Mouse (Mus musculus) CD4-positive, CD25-positive, alpha-beta regulatory T cell, adult 4 months (primary cell): ENCODE data around the gene AW551984. TPM values are rescaled to one million over a fixed set of nuclear protein-coding genes. Genes with fewer than 3 reads are reported as not detected.

Source experiments
- ATAC-seq: one replicate; pipeline ENCODE4 v1.8.0; 2017
- polyA plus RNA-seq, 2 experiments: library from polyadenylated mRNA; unstranded; fragments of 100-300 nt; shearing (Covaris generic); gene quantifications; one replicate each; pipeline ENCODE4 v1.2.1; 2017

Gene AW551984
- not detected for polyA plus RNA-seq

DNA sequence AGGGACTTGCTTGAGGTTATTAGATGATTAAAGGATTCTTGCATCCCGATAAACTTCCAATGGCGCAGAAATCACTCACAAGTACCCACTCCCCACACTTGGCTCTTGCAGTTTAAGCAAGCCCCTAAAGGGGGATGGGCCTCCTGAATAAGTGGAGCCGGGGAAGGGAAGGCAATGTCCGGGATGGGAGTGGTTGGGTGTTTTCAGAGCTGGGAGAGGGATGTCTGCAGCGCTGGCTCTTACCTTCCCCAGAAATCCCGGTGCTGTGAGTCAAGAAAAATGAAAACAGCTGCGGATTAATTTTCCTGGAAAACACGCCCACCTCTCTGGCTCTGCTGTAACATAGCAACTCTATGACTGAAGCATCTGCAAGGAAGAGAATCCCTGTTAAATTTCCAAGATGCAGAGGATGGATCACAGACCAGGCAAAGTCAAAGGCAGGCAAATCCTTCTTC is at the start of gene AW551984:
AW551984 (minus strand) TSS at position 405 of the 455 bp plus-strand sequence.
- no peak for ATAC-seq

- ATAC-seq = no peak
Measured at GRCm38 (mm10) chr9:39647382-39647781, 43.2 kb upstream of the AW551984 start.

DNA sequence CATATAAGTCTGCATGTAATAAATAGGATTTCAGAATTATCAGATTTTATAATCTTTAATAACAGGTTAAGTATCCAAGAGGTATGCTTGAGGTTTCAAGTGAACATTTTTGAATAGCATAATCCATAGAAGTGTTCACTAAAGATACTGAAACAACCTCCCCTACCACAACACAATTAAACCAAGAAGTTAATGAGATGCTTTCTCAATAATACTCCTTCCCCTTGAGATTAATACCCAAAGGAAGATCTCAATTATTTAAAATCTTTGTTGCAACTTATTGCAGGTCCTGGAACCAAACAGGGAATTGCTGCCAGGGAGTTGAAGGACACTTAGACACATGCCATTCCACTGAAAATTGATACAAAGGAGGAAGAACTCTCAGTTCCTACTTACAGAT is 40.6 kb upstream of the AW551984 start, which contains the start of gene Olfr961:
Olfr961 (plus strand) TSS at position 301 of the 400 bp plus-strand sequence.
- no peak for ATAC-seq

DNA sequence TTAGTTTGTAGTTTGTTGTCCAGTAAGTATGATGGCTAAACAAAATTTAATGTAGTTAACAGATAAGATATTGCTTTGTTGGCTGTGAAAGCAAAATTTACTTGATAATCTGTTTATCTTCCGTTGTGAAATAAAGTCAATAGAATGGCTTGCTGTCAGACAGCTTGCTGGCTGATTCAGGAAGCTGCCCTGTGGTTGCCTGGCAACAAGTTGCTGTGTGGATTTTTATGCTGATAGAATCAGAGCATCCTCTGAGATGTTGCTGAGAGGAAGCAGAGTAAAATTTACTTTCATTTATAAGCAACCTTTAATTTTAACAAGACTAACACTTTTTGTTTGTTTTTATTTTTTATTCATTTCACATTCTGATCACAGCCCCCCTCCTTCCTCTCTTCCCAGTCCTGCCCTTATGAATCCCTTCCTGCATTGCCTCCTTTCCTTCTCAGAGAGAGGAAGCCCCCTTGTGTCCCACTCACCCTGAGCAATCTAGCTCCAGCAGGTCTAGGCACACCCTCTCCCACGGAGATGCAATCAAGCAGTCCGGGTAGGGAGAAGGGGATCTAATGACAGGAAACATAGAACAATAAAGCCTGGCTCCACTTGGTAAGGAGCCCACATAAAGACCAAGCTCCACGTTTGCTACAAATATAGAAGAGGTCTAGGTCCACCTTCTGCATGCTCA is 29.9 kb upstream of the AW551984 start:
- ATAC-seq = no peak

- ATAC-seq = no peak
Measured at GRCm38 (mm10) chr9:39629069-39629468, 24.9 kb upstream of the AW551984 start.

- ATAC-seq = no peak
Measured at GRCm38 (mm10) chr9:39624711-39625110, 20.5 kb upstream of the AW551984 start.

GRCm38 (mm10) chr9:39623783-39624182 is 19.6 kb upstream of the AW551984 start:
- no peak for ATAC-seq

DNA sequence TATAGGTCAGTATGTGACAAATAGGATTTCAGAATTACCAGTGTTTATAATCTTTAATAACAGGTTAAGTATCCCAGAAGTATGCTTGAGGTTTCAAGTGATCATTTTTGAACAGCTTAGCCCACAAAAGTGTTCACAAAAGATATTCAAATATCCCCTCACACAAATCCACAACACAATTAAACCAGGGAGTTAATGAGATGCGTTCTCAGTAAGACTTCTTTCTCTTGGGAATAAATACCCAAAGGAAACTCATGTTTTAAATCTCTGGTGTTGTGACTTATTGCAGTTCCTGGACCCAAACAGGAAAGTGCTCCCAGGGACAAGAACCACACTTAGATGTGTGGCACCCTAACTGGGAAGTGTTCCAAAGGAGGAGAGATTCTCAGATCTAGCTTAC is 16.9 kb upstream of the AW551984 start, which contains the start of gene Olfr960:
Olfr960 (plus strand) TSS at position 301 of the 400 bp plus-strand sequence.
- ATAC-seq = no peak

GRCm38 (mm10) chr9:39611953-39612352 is 7.8 kb upstream of the AW551984 start:
- no peak for ATAC-seq

DNA sequence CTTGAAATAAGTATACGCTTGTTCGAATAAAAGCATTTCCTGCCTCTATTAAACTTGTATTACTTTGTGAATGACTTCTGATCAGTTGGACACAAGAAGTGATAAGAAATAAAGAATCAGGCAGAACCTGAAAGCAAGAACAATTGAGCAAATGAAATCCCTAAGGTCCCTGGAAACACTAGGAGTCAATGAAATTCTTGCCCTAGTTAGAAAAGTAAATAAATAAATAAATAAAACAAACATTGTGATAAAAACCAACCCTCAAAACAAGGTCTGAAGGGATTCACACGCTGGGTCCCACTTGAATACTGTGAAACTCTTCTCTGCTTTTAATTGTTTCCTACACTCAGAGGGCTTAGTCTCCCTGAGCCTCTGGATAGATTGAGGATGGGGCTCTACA is 6.2 kb upstream of the AW551984 start, which contains the start of gene Olfr148:
Olfr148 (plus strand) TSS at position 301 of the 400 bp plus-strand sequence.
- no peak for ATAC-seq

GRCm38 (mm10) chr9:39608497-39608896 is 4.3 kb upstream of the AW551984 start:
- ATAC-seq = no peak

DNA sequence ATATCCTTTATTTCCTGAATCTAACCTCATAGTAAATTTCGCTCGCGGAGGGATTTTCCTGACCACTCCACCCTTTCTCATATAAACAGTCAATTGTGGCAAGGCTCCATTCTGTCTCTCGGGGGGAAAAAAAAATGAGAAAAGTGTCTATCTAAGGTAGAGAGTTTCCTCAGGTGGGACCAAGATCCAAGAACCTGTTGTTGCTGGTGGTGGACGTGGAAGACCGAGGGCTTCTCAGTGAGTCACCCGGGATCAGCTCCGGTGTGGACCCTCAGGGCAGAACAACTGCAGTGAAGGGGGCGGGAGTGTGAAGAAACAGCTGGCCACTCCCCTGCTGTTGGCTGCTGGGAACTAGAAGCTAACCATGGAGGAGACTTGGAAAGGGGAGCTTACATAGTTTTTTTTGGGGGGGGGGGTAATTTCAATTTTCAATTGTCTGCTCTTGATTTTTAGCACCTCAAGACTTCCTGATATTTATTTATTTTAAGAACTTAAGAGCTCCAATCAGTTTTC is 814 bp downstream of the AW551984 start:
- ATAC-seq = no peak

- no peak for ATAC-seq
Measured at GRCm38 (mm10) chr9:39602536-39603332, 1.5 kb downstream of the AW551984 start.

DNA sequence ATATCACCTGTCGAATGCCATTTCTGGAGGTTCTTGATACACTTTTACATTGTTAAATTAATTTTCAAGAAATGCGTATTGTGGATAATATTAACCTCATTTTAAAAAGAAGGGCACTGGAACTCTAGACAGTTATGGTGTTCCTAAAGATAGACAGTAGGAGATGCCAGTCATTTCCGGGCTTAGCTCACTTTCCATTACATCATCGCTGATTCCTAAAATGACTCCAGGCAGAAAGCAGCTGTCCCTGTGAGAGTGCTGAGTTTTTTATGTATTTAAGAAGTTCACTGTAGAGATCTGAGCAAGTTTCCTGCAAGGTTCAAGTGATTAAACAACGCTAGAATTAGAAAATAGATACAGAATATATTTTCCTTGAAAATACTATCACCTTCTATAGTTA is 27.2 kb downstream of the AW551984 start:
- no peak for ATAC-seq

GRCm38 (mm10) chr9:39575469-39575868 is 28.7 kb downstream of the AW551984 start, which contains the start of gene Olfr959:
TSS of gene Olfr959 (minus strand) at chr9:39575569.
- ATAC-seq = no peak

DNA sequence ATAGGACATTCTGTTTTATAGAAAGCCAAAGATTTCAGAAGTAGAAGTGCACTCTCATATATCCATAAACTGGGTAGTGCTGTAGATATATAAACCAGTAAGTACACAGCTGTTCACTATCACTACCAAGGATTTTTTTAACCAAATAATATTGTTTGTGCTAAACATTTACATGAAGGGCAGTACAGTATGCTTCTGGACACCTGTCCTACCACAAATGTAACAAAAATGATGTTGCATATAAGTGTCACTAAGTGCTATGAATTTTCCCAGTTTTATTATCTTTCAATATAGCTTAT is 45.9 kb downstream of the AW551984 start:
- ATAC-seq = no peak

DNA sequence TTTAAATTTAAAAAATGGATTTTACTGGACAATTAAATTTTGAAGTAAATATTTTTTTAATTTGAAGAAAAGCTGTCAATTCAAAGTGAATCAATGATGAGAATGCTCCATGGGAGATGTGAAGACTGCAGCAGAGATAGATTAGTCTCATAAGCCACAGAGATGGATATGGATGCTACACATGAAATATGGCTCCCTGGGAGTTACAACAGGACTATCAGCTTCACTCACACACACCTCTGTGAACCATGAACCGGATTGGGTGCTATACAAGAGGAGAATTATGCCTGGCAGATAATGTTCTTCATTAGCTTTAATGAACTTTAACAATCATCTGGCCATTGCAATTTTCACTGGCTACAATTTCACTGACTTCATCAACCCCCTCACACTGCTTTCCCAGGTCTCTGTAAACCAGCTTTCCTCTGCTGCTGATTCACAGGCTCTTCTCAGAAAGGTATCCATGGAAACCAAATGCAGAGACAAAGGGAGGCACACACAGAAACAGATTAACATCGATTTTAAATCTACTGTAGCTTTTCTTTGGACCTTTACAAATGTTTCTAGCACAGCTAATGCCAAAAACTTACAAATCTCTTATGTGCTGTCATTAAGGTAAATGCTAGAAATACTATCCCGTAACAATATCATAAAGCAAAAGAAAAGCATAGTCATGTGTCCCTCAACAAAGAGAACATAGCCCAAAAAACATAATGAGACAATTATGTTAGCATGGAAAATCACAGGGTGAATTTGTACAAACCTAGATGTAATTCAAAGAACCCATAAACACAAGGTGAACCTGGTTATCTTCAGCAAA is 46.5 kb downstream of the AW551984 start:
- ATAC-seq = no peak

DNA sequence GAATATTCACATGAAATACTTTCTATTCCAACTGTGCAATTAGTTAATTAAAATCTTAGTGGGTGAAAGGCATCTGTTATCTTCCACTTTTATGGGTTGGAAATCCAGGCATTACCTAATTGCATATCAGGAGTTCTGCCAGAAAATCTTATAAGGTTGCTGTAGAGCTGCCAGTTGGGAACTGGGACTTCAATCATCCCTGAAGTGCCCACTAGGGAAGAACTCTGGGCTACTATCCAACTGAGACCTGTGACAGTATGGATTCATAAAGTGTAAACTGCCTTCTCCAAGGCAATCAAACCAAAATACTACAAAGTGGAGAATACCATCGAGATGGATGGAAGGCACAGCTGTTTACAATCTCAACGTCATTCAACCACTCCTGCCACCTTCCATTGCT is 50.3 kb downstream of the AW551984 start, which contains the start of gene Olfr958:
Olfr958 (minus strand) TSS at position 109 of the 400 bp plus-strand sequence.
- ATAC-seq = no peak

- ATAC-seq = no peak
Measured at GRCm38 (mm10) chr9:39550806-39551205, 53.4 kb downstream of the AW551984 start.
